13 mouse cellular contexts compared by ENCODE assay signal in genomic region chr2:73360536-73360935, GRCm38 (mm10).
"Had no signal": no experiment of that assay in that cellular context is flagged by ENCODE, and none has a peak within 500 bp of the region (broad histone marks: within the 10 kb centered on the region; RNA-seq: fewer than 3 reads in every experiment).

No protein-coding gene starts in this region.

- H3K36me3 ChIP-seq: intestine, embryonic 15.5 days; limb, embryonic 12.5 days; lung, embryonic 15.5 days had no signal

- H3K4me1 ChIP-seq: intestine, embryonic 15.5 days; lung, embryonic 15.5 days; midbrain, embryonic 13.5 days; neural tube, embryonic 15.5 days had no signal

- H3K4me2 ChIP-seq: intestine, embryonic 15.5 days; limb, embryonic 12.5 days; lung, embryonic 15.5 days; midbrain, embryonic 13.5 days; neural tube, embryonic 15.5 days had no signal

- H3K9ac ChIP-seq: intestine, embryonic 15.5 days; limb, embryonic 12.5 days; lung, embryonic 15.5 days; midbrain, embryonic 13.5 days; neural tube, embryonic 15.5 days had no signal

- H3K4me3 ChIP-seq: intestine, embryonic 15.5 days; limb, embryonic 12.5 days; lung, embryonic 15.5 days; midbrain, embryonic 13.5 days; neural tube, embryonic 15.5 days had no signal

- DNase-seq: layer of hippocampus, adult 9-11 months; layer of hippocampus, postnatal 36 days; lung, postnatal 14 days; right cerebral cortex, postnatal 4 days; spleen, adult 18-20 months; thymus, adult 2 months; thymus, postnatal 25 days had no signal

- H3K27me3 ChIP-seq: intestine, embryonic 15.5 days; limb, embryonic 12.5 days; lung, embryonic 15.5 days; midbrain, embryonic 13.5 days; neural tube, embryonic 15.5 days had no signal

- ATAC-seq: midbrain, embryonic 13.5 days had no signal

- H3K27ac ChIP-seq: intestine, embryonic 15.5 days; limb, embryonic 12.5 days; lung, embryonic 15.5 days; macrophage; midbrain, embryonic 13.5 days; neural tube, embryonic 15.5 days had no signal

- H3K9me3 ChIP-seq: intestine, embryonic 15.5 days; limb, embryonic 12.5 days; lung, embryonic 15.5 days; midbrain, embryonic 13.5 days; neural tube, embryonic 15.5 days had no signal
